Mouse (Mus musculus) heart, embryonic 14.5 days (tissue): ENCODE data around the gene Lrwd1. TPM values are rescaled to one million over a fixed set of nuclear protein-coding genes. Genes with fewer than 3 reads are reported as not detected.
"Not testable (repeated sequence)": the region's sequence is repeated elsewhere in the genome, so short reads cannot be mapped to it uniquely, and the experiment has no call there.

ENCODE experiments used
- ATAC-seq: fragments of 200-750 bp; cut with Nextera tagmentation; 2 replicates; pipeline ENCODE4 v1.8.0; 2017; ENCODE audit warnings: low read depth, moderate TSS enrichment; ENCODE audit not compliant: insufficient number of reproducible peaks, insufficient read depth, low FRiP score
- H3K27ac ChIP-seq, 2 experiments: fragments of 200-500 bp in 1 of 2; fragments of 300-500 bp in 1 of 2; sonication (generic) in 1 of 2; replicated peaks in 1 of 2; 2 replicates each; pipeline ENCODE4 v1.5.1; 2012 to 2014; ENCODE audit warnings: low read depth in 2 of 2, low read length in 2 of 2, control low read depth in 1 of 2, mild to moderate bottlenecking in 1 of 2, mixed read lengths in 1 of 2; ENCODE audit not compliant: control insufficient read depth in 1 of 2, insufficient read depth in 1 of 2
- H3K27me3 ChIP-seq: fragments of 300-500 bp; sonication (generic); 2 replicates; pipeline ENCODE4 v1.6.1; 2014; ENCODE audit warnings: mild to moderate bottlenecking, low read length, control low read depth; ENCODE audit not compliant: control insufficient read depth, insufficient read depth
- H3K36me3 ChIP-seq: fragments of 300-500 bp; sonication (generic); 2 replicates; pipeline ENCODE4 v1.6.1; 2014; ENCODE audit warnings: mild to moderate bottlenecking, control low read depth, low read length, mixed read lengths; ENCODE audit not compliant: control insufficient read depth, insufficient read depth
- H3K4me1 ChIP-seq, 2 experiments: fragments of 200-500 bp in 1 of 2; fragments of 300-500 bp in 1 of 2; sonication (generic) in 1 of 2; 2 replicates each; pipeline ENCODE4 v1.6.1; 2012 to 2014; ENCODE audit warnings: low read length in 2 of 2, control low read depth in 1 of 2, mixed read lengths in 1 of 2; ENCODE audit not compliant: control insufficient read depth in 2 of 2, insufficient read depth in 2 of 2
- H3K4me2 ChIP-seq: fragments of 300-500 bp; sonication (generic); 2 replicates; pipeline ENCODE4 v1.6.1; 2014; ENCODE audit warnings: mild to moderate bottlenecking, low read length
- H3K4me3 ChIP-seq, 2 experiments: fragments of 200-500 bp in 1 of 2; fragments of 300-500 bp in 1 of 2; sonication (generic) in 1 of 2; 2 replicates each; pipeline ENCODE4 v1.5.1; 2012 to 2014; ENCODE audit warnings: low read length in 2 of 2, mild to moderate bottlenecking in 2 of 2, control low read depth in 1 of 2, low read depth in 1 of 2, moderate library complexity in 1 of 2; ENCODE audit not compliant: control insufficient read depth in 1 of 2, insufficient read depth in 1 of 2
- H3K9ac ChIP-seq: fragments of 300-500 bp; sonication (generic); 2 replicates; pipeline ENCODE4 v1.6.1; 2014; ENCODE audit warnings: mild to moderate bottlenecking, low read length
- H3K9me3 ChIP-seq: fragments of 300-500 bp; sonication (generic); 2 replicates; pipeline ENCODE4 v1.6.1; 2016; ENCODE audit warnings: low read length, control low read depth; ENCODE audit not compliant: control insufficient read depth
- WGBS: fragments of 180-500 bp; shearing (Covaris S2); extraction: QIAGEN DNeasy Blood & Tissue Kit; methylation state at CpG from one replicate; pipeline ENCODE4 v1.1.7; 2014; 5-methylcytosine and 5-hydroxymethylcytosine counted together
- polyA plus RNA-seq: library from polyadenylated mRNA; unstranded; fragments of >200 nt; fragmentation: Nextera tagmentation; extraction: Ambion mirVana; gene quantifications from 2 replicates; pipeline ENCODE4 v1.2.1, GENCODE M21; 2014

The Lrwd1 gene
- polyA plus RNA-seq, 1 experiment from 2014 or later, result 16.9 TPM

DNA sequence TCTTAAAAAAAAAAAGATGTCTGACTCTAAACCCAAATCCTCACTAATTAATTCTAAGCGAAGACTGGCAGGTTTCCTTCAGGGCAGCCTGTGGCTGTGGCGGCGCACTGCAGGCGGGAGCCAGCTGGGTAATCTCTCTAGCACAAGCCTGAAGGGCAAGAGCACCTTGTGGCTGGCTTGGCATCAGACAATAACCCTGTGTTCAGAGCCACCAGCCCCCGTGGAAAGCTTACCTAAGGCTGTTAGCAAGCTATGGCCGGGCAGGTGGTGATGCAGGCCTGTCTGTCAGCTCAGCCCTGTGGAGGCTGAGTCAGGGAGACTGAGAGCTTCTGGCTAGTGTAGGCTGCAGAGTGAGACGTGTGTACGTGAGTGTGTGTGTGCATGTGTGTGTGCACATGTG, 29.4 kb upstream of the Lrwd1 start:
- 71% methylated on average over 8 of the region's 8 CpGs for WGBS
- Histone ChIP-seq H3K27me3 (no peaks in the 10 kb centered on the region), H3K36me3 (no peaks in the 10 kb centered on the region), H3K9me3 (0 out of 2 replicates have a peak, but pooled peaks cover 3% of the 10 kb centered on the region), H3K9ac (no peak overlapping the region), H3K4me2 (no peak overlapping the region), H3K4me1 (peaks cover 2 to 4% of the 10 kb centered on the region in 2 experiments; a peak in 2 of 4 replicates), H3K4me3 (no peak overlapping the region), H3K27ac (no peak overlapping the region)
- ATAC-seq, result no peak

GRCm38 (mm10) chr5:136163807-136164474, 28.1 kb upstream of the Lrwd1 start:
- 0 out of 2 replicates have a peak, but pooled peaks cover 3% of the 10 kb centered on the region for H3K9me3 ChIP-seq
- H3K4me1 ChIP-seq, result no peaks in the 10 kb centered on the region
- ATAC-seq, result no peak
- H3K27ac ChIP-seq, result no peak overlapping the region
- H3K4me2 ChIP-seq, result no peak overlapping the region
- H3K9ac ChIP-seq, result no peak overlapping the region
- H3K4me3 ChIP-seq, result no peak overlapping the region
- 83% methylated on average over 11 of the region's 11 CpGs for WGBS
- H3K27me3 ChIP-seq, result no peaks in the 10 kb centered on the region
- no peaks in the 10 kb centered on the region for H3K36me3 ChIP-seq

- H3K36me3 ChIP-seq, H3K4me2 ChIP-seq, H3K27me3 ChIP-seq, H3K27ac ChIP-seq, ATAC-seq, H3K4me1 ChIP-seq, H3K4me3 ChIP-seq, H3K9ac ChIP-seq, H3K9me3 ChIP-seq: not testable (repeated sequence)
- 82% methylated on average over 10 of the region's 12 CpGs for WGBS
Measured at GRCm38 (mm10) chr5:136160084-136160483, 24.2 kb upstream of the Lrwd1 start.

GRCm38 (mm10) chr5:136155399-136155798, 19.5 kb upstream of the Lrwd1 start:
- Histone ChIP-seq H3K27ac (no peak overlapping the region), H3K4me1 (no peaks in the 10 kb centered on the region), H3K27me3 (no peaks in the 10 kb centered on the region), H3K9ac (no peak overlapping the region), H3K36me3 (no peaks in the 10 kb centered on the region), H3K4me3 (no peak overlapping the region), H3K9me3 (no peaks in the 10 kb centered on the region), H3K4me2 (no peak overlapping the region)
- no peak for ATAC-seq
- WGBS, result 56% methylated on average over 5 of the region's 5 CpGs

GRCm38 (mm10) chr5:136152365-136152764, 16.5 kb upstream of the Lrwd1 start:
- WGBS, result 74% methylated on average over 8 of the region's 8 CpGs

DNA sequence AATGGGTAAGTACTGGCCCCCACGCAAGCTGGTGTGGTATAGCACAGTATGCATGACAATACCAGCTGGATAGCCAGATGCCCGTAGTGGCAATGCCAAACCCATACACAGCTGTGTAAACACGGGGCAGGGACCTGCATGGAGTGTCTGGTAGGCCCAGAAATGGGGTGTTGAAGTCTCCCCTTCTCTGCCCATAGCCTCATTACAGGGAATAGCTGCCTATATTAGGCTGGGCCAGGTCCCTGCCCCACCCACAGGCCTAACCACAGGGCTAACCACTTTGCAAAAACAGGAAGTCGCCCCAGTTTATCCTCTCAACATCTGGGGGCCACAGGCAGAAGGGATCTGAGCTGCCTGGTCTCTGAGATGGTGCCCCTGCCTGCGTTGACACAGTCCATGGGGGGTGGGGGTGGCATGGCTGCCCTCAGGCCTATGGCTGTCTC, 13.3 kb upstream of the Lrwd1 start:
- not testable (repeated sequence) for ATAC-seq, H3K4me1 ChIP-seq, H3K4me3 ChIP-seq, H3K27ac ChIP-seq, H3K27me3 ChIP-seq, H3K9me3 ChIP-seq, H3K9ac ChIP-seq, H3K4me2 ChIP-seq, H3K36me3 ChIP-seq
- WGBS, result 71% methylated on average over 5 of the region's 5 CpGs

More at GRCm38 (mm10) chr5:136152365-136152764, 16.5 kb upstream of the Lrwd1 start:
- Histone ChIP-seq H3K9me3 (no peaks in the 10 kb centered on the region), H3K4me3 (no peak overlapping the region), H3K4me1 (no peaks in the 10 kb centered on the region), H3K9ac (no peak overlapping the region), H3K27me3 (no peaks in the 10 kb centered on the region), H3K36me3 (no peaks in the 10 kb centered on the region), H3K4me2 (no peak overlapping the region), H3K27ac (no peak overlapping the region)
- no peak for ATAC-seq

GRCm38 (mm10) chr5:136147704-136148103, 11.8 kb upstream of the Lrwd1 start:
- Histone ChIP-seq H3K4me3 (no peak overlapping the region), H3K9ac (no peak overlapping the region), H3K27me3 (no peaks in the 10 kb centered on the region), H3K27ac (no peak overlapping the region), H3K4me1 (no peaks in the 10 kb centered on the region), H3K4me2 (no peak overlapping the region), H3K36me3 (no peaks in the 10 kb centered on the region), H3K9me3 (0 out of 2 replicates have a peak, but pooled peaks cover 6% of the 10 kb centered on the region)
- ATAC-seq, result no peak
- 66% methylated on average over 8 of the region's 8 CpGs for WGBS

GRCm38 (mm10) chr5:136146936-136147335, 11.1 kb upstream of the Lrwd1 start:
- H3K9ac ChIP-seq, result no peak overlapping the region
- no peak overlapping the region for H3K27ac ChIP-seq
- H3K4me1 ChIP-seq, result no peaks in the 10 kb centered on the region
- no peak for ATAC-seq
- 75% methylated on average over 1 of the region's 1 CpGs for WGBS
- H3K4me3 ChIP-seq, result no peak overlapping the region
- H3K36me3 ChIP-seq, result peaks cover 4% of the 10 kb centered on the region; the same call in 1 of the 2 replicates
- no peaks in the 10 kb centered on the region for H3K27me3 ChIP-seq
- H3K9me3 ChIP-seq, result 0 out of 2 replicates have a peak, but pooled peaks cover 9% of the 10 kb centered on the region
- H3K4me2 ChIP-seq, result no peak overlapping the region
